Mouse (Mus musculus) thymus, postnatal 10 days (tissue): ENCODE results near the gene Lrg1.

Experiments
- DNase-seq, 2 experiments: peaks; one replicate each; pipeline ENCODE4 v3.0.0; 2021; ENCODE audit warnings: low spot score in 2 of 2

Gene Lrg1

GRCm38 (mm10) chr17:56136558-56136957 lies 14.8 kb upstream of the Lrg1 start:
- DNase-seq, result no peak

- DNase-seq, result peak; percentile 54 to 84
Observed at GRCm38 (mm10) chr17:56134463-56134971, 12.7 kb upstream of the Lrg1 start.

GRCm38 (mm10) chr17:56133457-56134363 lies 11.9 kb upstream of the Lrg1 start:
- no peak for DNase-seq

- peak in 1 of 2 experiments; percentile 63 for DNase-seq
Observed at GRCm38 (mm10) chr17:56132661-56133060, 10.9 kb upstream of the Lrg1 start.

GRCm38 (mm10) chr17:56131814-56132213 lies 10.0 kb upstream of the Lrg1 start:
- DNase-seq, result peak; percentile 37 to 84

GRCm38 (mm10) chr17:56131136-56131535 lies 9.3 kb upstream of the Lrg1 start:
- no peak for DNase-seq

GRCm38 (mm10) chr17:56128246-56128645 lies 6.4 kb upstream of the Lrg1 start:
- no peak for DNase-seq

- no peak for DNase-seq
Observed at GRCm38 (mm10) chr17:56126175-56126574, 4.4 kb upstream of the Lrg1 start.

- DNase-seq, result no peak
Observed at GRCm38 (mm10) chr17:56125276-56125630, 3.5 kb upstream of the Lrg1 start.

GRCm38 (mm10) chr17:56124377-56125275 lies 2.8 kb upstream of the Lrg1 start:
- peak in 1 of 2 experiments; percentile 54 for DNase-seq

- no peak for DNase-seq
Observed at GRCm38 (mm10) chr17:56123681-56124340, 2.0 kb upstream of the Lrg1 start.

GRCm38 (mm10) chr17:56123161-56123560 lies 1.4 kb upstream of the Lrg1 start:
- DNase-seq, result no peak

- DNase-seq, result no peak
Observed at GRCm38 (mm10) chr17:56119981-56120880, 1.6 kb downstream of the Lrg1 start.

- DNase-seq, result no peak
Observed at GRCm38 (mm10) chr17:56119431-56119830, 2.4 kb downstream of the Lrg1 start.

- DNase-seq, result no peak
Observed at GRCm38 (mm10) chr17:56117251-56117710, 4.5 kb downstream of the Lrg1 start, which contains the start of gene Plin5. Plin5 (minus strand) TSS chr17:56117596.

GRCm38 (mm10) chr17:56116193-56116592 lies 5.6 kb downstream of the Lrg1 start:
- DNase-seq, result no peak

- DNase-seq, result no peak
Observed at GRCm38 (mm10) chr17:56112743-56113142, 9.1 kb downstream of the Lrg1 start.

- DNase-seq, result peak in 1 of 2 experiments; percentile 78
Observed at GRCm38 (mm10) chr17:56111864-56112263, 9.9 kb downstream of the Lrg1 start.

GRCm38 (mm10) chr17:56111021-56111420 lies 10.8 kb downstream of the Lrg1 start:
- DNase-seq, result no peak

GRCm38 (mm10) chr17:56110571-56110970 lies 11.2 kb downstream of the Lrg1 start:
- no peak for DNase-seq
